Mouse (Mus musculus) hindbrain, embryonic 14.5 days (tissue): ENCODE results near the gene Gm3739. TPM values are rescaled to one million over a fixed set of nuclear protein-coding genes. Genes with fewer than 3 reads are reported as not detected.
"Not testable (repeated sequence)": the region's sequence is repeated elsewhere in the genome, so short reads cannot be mapped to it uniquely, and the experiment has no call there.

Experiments
- ATAC-seq: fragments of 200-750 bp; cut with Nextera tagmentation; 2 replicates; pipeline ENCODE4 v1.8.0; 2017; ENCODE audit warnings: moderate number of reproducible peaks, mild to moderate bottlenecking, moderate TSS enrichment, moderate library complexity; ENCODE audit not compliant: low FRiP score
- DNase-seq: peaks from one replicate; pipeline ENCODE4 v3.0.0-alpha.2; 2015; ENCODE audit warnings: low spot score
- H3K27ac ChIP-seq: fragments of 300-500 bp; sonication (generic); 2 replicates; pipeline ENCODE4 v1.5.1; 2014; ENCODE audit warnings: mild to moderate bottlenecking, moderate library complexity
- H3K27me3 ChIP-seq: fragments of 300-500 bp; sonication (generic); 2 replicates; pipeline ENCODE4 v1.6.1; 2014; ENCODE audit warnings: mild to moderate bottlenecking, low read length, mixed read lengths; ENCODE audit not compliant: control insufficient read depth, insufficient read depth
- H3K36me3 ChIP-seq: fragments of 300-500 bp; sonication (generic); replicated peaks from 2 replicates; pipeline ENCODE4 v1.6.1; 2014; ENCODE audit not compliant: control insufficient read depth, insufficient read depth
- H3K4me1 ChIP-seq: fragments of 300-500 bp; sonication (generic); replicated peaks from 2 replicates; pipeline ENCODE4 v1.6.1; 2014; ENCODE audit warnings: antibody characterized with exemption, low read length, mixed read lengths; ENCODE audit not compliant: control insufficient read depth, insufficient read depth
- H3K4me2 ChIP-seq: fragments of 300-500 bp; sonication (generic); replicated peaks from 2 replicates; pipeline ENCODE4 v1.6.1; 2014; ENCODE audit warnings: mild to moderate bottlenecking, moderate library complexity
- H3K4me3 ChIP-seq: fragments of 300-500 bp; sonication (generic); replicated peaks from 2 replicates; pipeline ENCODE4 v1.5.1; 2014; ENCODE audit warnings: mild to moderate bottlenecking, low read length
- H3K9ac ChIP-seq: fragments of 300-500 bp; sonication (generic); 2 replicates; pipeline ENCODE4 v1.6.1; 2014
- H3K9me3 ChIP-seq: fragments of 300-500 bp; sonication (generic); 2 replicates; pipeline ENCODE4 v1.6.1; 2016; ENCODE audit warnings: low read length; ENCODE audit not compliant: control insufficient read depth
- WGBS: fragments of 180-500 bp; shearing (Covaris S2); extraction: QIAGEN DNeasy Blood & Tissue Kit; methylation state at CpG from one replicate; pipeline ENCODE4 v1.1.7; 2014; 5-methylcytosine and 5-hydroxymethylcytosine counted together
- polyA plus RNA-seq: library from polyadenylated mRNA; unstranded; fragments of >200 nt; fragmentation: Nextera tagmentation; extraction: Ambion mirVana; gene quantifications from 2 replicates; pipeline ENCODE4 v1.2.1, GENCODE M21; 2014

The Gm3739 gene
- polyA plus RNA-seq, result 6.8 TPM in 2 replicates

GRCm38 (mm10) chr14:7314661-7315060 is at the start of gene Gm3739:
Gene Gm3739 (minus strand): TSS chr14:7315049.
- not testable (repeated sequence) for H3K4me1 ChIP-seq, H3K9me3 ChIP-seq, H3K27me3 ChIP-seq, H3K36me3 ChIP-seq, ATAC-seq, DNase-seq
- peak within 1 kb of the TSS; percentile 51 for H3K4me3 ChIP-seq
- peak within 1 kb of the TSS; percentile 54 for H3K4me2 ChIP-seq
- H3K9ac ChIP-seq, result peak within 1 kb of the TSS; percentile 71
- 0% methylated on average over 2 of the region's 35 CpGs for WGBS
- peak within 1 kb of the TSS; percentile 66 for H3K27ac ChIP-seq

- not testable (repeated sequence) for DNase-seq, H3K27me3 ChIP-seq, H3K4me3 ChIP-seq, H3K9me3 ChIP-seq, H3K27ac ChIP-seq, H3K9ac ChIP-seq, H3K4me2 ChIP-seq, ATAC-seq, H3K4me1 ChIP-seq, H3K36me3 ChIP-seq
- WGBS, result no CpG with 5 or more reads among the region's 1 CpGs
These were observed 17.4 kb upstream of the Gm3739 start, which contains the start of gene Gm5797 for GRCm38 (mm10) chr14:7332295-7332694. Gene Gm5797 (minus strand): TSS chr14:7332395.

GRCm38 (mm10) chr14:7315093-7315492 is 244 bp upstream of the Gm3739 start:
- H3K4me1 ChIP-seq, H3K9me3 ChIP-seq, ATAC-seq, H3K36me3 ChIP-seq, H3K27me3 ChIP-seq: not testable (repeated sequence)
- H3K27ac ChIP-seq, result peak overlapping the region; percentile 66
- H3K4me3 ChIP-seq, result peak overlapping the region; percentile 51
- DNase-seq, result peak; percentile 43
- WGBS, result under 1% methylated on average over 12 of the region's 19 CpGs
- H3K9ac ChIP-seq, result peak overlapping the region; percentile 71
- H3K4me2 ChIP-seq, result peak overlapping the region; percentile 54

- H3K36me3 ChIP-seq, DNase-seq, H3K27me3 ChIP-seq, H3K9ac ChIP-seq, H3K27ac ChIP-seq, ATAC-seq, H3K4me2 ChIP-seq, H3K4me1 ChIP-seq, H3K4me3 ChIP-seq, H3K9me3 ChIP-seq: not testable (repeated sequence)
- WGBS, result 83% methylated on average over 3 of the region's 3 CpGs
These were observed 50.2 kb downstream of the Gm3739 start, which contains the start of gene Gm3727 for GRCm38 (mm10) chr14:7264614-7265013. Gene Gm3727 (minus strand): TSS chr14:7264714.

Other genes starting within 250 kb of the Gm3739 start
- 8.5 and 8.6 TPM in 2 replicates for gene Gm3696, start 214.4 kb downstream of the Gm3739 start, polyA plus RNA-seq
- not detected in 2 replicates for gene Gm6676, start 189.6 kb downstream of the Gm3739 start, polyA plus RNA-seq
- gene Gm3512, start 140.5 kb downstream of the Gm3739 start, polyA plus RNA-seq, result 10.2 and 12.4 TPM in 2 replicates
- gene Gm16434, start 120.5 kb downstream of the Gm3739 start, polyA plus RNA-seq, result not detected in 2 replicates
- not detected in 2 replicates for gene Gm3727, start 50.3 kb downstream of the Gm3739 start, polyA plus RNA-seq
- not detected in 2 replicates for gene Gm5797, start 17.3 kb upstream of the Gm3739 start, polyA plus RNA-seq
- not detected in 2 replicates for gene Gm8374, start 50.1 kb upstream of the Gm3739 start, polyA plus RNA-seq
- not detected in 2 replicates for gene Gm3755, start 135.9 kb upstream of the Gm3739 start, polyA plus RNA-seq
- 14.4 and 19.1 TPM in 2 replicates for gene Gm3752, start 168.7 kb upstream of the Gm3739 start, polyA plus RNA-seq